Mouse (Mus musculus): ENCODE measurements around the gene Ppp1r21.

Ppp1r21 gene

GRCm38 (mm10) chr17:88615492-88616155 is 85.7 kb downstream of the Ppp1r21 start:
- no peak for DNase-seq

DNA sequence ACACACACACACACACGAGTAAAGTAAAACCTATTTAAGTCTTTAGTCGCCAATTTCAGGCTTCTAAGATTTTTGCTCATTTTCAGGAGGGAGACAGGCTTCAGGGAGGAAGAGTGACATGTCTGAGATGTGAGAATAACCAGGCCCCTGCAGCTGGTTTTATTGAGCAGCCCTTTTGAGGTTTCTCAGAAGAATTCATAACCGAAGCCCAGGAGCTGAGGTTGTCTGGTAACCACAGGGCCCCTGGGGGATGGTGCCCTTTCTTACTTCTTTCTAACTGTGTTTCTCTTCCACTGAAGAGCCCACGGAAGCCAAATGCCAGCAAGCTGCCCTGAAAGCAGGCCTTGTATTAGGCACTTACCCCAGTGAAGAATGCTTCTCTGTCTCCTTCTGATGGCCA is 91.0 kb downstream of the Ppp1r21 start:
- no peak for DNase-seq

DNA sequence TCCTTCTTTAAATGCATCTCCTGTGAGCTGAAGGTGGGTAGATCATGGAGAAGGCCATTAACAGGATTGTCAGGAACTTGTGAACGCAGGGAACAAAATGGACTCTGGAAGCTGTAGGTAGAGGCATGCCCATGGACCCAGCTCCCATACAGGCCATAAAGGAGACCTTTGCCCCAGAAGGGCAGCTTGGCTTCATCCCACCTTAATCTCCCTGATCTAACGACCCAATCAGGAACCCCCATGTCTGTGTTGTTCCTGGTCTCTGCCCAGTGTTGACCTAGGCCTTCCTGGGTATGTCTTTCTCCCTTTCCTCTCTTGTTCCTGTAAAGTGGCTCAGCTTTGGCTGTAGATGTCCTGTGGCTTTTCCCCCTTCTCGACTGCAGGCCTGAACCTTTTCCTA is 91.5 kb downstream of the Ppp1r21 start:
- no peak for DNase-seq

DNA sequence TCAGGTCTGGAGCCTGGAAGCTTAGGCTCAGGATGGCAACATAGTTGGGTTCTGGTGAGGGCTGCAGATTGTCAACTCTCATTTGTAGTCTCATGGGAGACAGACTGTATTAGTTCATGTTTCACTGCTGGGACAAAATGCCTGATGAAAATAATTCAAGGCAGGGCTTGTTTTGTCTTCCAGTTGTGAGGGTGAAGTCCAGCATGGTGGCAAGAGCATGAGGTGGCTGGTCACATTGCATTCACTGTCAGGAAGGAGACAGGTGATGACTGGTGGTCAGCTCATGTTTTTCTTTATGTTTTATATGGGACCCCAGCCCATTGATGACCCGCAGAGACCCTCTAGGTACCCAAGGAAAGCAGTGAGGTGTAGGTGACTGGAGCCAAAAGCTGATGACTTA is 92.8 kb downstream of the Ppp1r21 start:
- DNase-seq, result no peak

- DNase-seq, result no peak
These were observed 94.5 kb downstream of the Ppp1r21 start for GRCm38 (mm10) chr17:88624386-88624785.

GRCm38 (mm10) chr17:88625350-88625749 is 95.4 kb downstream of the Ppp1r21 start:
- DNase-seq, result no peak

DNA sequence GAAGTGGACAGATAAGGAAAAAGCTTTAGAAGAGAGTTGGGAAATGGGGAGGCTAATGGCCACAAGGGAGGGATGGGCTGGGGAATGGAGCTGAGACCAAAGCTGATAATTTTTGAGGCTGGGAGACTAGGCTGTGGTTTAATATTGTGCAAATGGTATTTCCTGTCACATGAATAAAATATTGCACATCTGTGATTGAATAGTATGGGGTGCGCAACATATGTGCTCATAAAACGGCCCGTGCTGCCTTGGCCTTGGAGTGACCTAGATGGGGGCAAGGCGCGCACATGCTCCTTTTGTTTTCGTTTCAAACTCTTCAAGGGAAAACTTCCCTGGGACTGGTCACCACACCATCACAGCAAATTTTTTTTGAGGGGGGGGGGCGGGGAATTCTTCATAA is 96.0 kb downstream of the Ppp1r21 start:
- DNase-seq, result no peak

GRCm38 (mm10) chr17:88626347-88626811 is 96.5 kb downstream of the Ppp1r21 start:
- no peak for DNase-seq

- DNase-seq, result no peak
These were observed 97.2 kb downstream of the Ppp1r21 start for GRCm38 (mm10) chr17:88627150-88627549.

DNA sequence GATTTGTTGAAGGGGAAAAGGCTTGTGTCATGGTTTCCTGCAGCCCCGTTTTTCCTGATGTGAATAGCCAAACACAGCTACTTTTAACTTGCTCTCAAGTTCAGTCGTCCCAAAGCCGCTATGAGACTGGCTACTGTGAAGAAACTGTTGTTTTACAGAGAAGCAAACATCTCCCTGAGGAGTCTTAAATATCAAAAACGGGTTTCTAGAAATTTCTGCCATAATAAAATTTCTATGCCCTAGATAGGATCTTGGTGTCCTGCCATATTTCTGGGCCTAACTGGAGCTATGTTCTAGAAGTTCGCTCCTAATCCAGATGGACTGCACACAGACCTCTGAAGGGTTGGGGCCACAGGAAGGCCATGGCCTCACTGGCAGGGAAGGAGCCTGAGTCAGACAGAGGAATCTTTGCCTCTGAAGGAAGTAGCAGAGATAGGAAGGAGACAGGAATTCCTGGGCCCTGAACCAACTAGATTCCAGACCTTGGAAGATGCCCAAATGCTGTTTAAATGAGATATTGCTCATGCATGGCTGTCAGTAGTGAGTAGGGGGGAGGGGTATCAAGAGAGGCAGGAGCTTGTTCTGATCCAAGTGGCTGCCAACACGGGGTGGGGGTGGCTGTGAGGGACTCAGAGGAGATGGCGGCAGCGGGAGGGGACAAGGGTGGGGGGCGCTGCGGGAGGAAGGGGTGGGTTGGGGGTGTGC is 98.9 kb downstream of the Ppp1r21 start:
- DNase-seq, result no peak

GRCm38 (mm10) chr17:88629381-88629759 is 99.5 kb downstream of the Ppp1r21 start:
- DNase-seq, result no peak

DNA sequence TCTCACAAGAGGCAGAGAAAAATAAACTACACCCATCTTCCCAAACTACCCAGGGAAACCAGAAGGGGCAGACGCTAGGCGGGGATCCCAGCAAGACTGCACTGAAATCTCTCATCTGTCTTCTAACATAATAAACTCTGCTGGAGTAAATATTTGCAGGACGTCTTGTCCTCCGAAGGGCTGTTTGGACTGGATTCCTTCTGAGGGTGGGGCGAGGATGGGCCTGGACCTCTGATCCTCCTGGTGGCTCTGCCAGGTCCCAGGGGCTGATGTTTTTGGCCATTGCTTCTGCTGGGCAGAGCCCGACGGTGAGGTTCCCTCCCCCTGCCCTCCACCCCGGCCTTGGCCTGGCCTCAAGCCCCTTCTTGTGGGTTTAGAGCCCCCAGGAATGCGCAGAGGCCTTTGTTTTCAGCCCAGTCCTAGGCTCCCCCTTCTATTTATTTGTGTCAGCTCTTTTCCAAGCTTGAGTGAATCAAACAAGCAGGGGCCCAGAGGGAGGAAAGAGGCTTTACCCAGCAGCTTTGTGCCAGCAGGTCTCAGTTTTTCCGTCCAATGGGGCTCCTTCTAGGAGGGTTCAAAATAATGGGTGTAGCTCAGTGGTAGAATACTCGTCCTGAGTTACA is 100.1 kb downstream of the Ppp1r21 start:
- DNase-seq, result no peak

- no peak for DNase-seq
These were observed 100.6 kb downstream of the Ppp1r21 start for GRCm38 (mm10) chr17:88630554-88630948.

GRCm38 (mm10) chr17:88632631-88633030 is 102.7 kb downstream of the Ppp1r21 start:
- DNase-seq, result no peak

GRCm38 (mm10) chr17:88636076-88636475 is 106.2 kb downstream of the Ppp1r21 start:
- DNase-seq, result no peak

DNA sequence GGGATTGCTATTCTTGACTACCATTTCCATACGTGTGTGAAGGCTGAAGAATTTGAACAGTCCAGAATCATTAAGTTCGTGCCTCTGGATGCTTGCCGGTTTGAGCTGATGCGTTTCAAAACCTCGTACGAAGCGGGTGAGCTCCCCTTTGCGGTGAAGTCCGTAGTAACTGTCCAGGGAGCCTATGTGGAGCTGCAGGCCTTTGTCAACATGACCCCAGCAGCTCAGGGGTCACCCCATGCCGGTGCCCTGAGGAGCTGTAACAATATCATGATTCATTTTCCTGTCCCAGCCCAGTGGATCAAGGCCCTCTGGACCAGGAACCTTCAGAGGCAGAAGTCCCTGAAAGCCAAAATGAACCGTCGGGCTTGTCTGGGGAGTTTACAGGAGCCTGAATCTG is 106.7 kb downstream of the Ppp1r21 start:
- no peak for DNase-seq

Data from cerebellum, adult 9-11 months (tissue).